Mouse (Mus musculus) gastrocnemius, postnatal 10 days (tissue): ENCODE measurements around the gene Mapkapk2. TPM values are rescaled to one million over a fixed set of nuclear protein-coding genes. Genes with fewer than 3 reads are reported as not detected.
"Not testable (repeated sequence)": the region's sequence is repeated elsewhere in the genome, so short reads cannot be mapped to it uniquely, and the experiment has no call there.

Experiments used
- DNase-seq: peaks from one replicate; pipeline ENCODE4 v3.0.0; 2021; ENCODE audit warnings: mixed read lengths
- long read RNA-seq, 2 experiments: library from polyadenylated mRNA; stranded (forward); transcript quantifications; one replicate each; pipeline ENCODE4 v2.0.0; 2021
- total RNA-seq, 2 experiments: library from RNA; stranded (reverse); gene quantifications; 2 replicates each; pipeline ENCODE4 v1.2.3; 2021

The Mapkapk2 gene
- 100 to 1,000 TPM; 171 to 177 TPM for total RNA-seq
- long read RNA-seq, experiment 1, transcript Mapkapk2-201 (10 exons, 2,854 nt), result major isoform, 430 of 476 reads
- long read RNA-seq, experiment 1, partial matches to known transcripts, result 20 of 476 reads
- long read RNA-seq, experiment 1, other reads (novel, unspliced or antisense), result 26 of 476 reads
- long read RNA-seq, experiment 2, transcript Mapkapk2-201 (10 exons, 2,854 nt), result major isoform, 338 of 376 reads
- long read RNA-seq, experiment 2, partial matches to known transcripts, result 16 of 376 reads
- long read RNA-seq, experiment 2, other reads (novel, unspliced or antisense), result 22 of 376 reads

DNA sequence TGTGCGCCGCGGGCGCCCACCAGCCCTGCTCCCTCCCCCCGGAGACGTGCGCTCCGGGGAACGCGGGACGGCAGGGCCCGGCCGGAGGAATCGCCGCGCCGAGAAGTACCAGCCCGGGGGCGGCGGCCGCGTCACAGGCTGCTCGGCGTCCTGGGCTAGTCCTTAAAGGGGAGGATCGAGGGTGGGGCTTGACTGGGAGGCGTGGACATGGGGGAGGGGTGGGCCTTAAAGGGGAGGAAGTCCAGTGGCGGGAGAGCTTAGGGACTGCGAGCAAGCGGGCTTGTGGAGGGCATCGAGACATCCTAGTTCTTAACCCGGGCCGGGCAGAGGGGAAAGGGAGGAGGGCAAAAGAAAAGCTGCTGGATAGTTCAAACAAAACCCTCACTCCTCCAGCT lies at the start of gene Mapkapk2:
Gene Mapkapk2 (minus strand): TSS at position 127 of the 395 bp plus-strand sequence.
- DNase-seq, result peak; percentile 95

DNA sequence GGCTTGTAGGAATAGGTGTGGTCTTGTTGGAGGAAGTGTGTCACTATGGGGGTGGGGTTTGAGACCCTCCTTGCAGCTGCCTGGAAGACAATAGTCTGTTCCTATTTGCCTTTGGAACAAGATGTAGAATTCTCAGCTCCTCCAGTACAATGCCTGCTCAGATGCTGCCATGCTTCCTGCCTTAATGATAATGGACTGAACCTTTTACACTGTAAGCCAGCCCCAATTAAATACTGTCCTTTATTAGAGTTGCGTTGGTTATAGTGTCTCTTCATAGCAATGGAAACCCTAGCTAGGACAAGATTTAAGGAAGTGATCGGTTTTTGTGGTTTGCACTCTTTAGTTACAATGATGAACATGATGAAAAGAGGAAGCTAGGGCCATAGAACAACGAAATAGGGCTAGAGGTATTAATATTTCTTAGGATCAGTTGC lies 48.6 kb upstream of the Mapkapk2 start:
- DNase-seq, result no peak

DNA sequence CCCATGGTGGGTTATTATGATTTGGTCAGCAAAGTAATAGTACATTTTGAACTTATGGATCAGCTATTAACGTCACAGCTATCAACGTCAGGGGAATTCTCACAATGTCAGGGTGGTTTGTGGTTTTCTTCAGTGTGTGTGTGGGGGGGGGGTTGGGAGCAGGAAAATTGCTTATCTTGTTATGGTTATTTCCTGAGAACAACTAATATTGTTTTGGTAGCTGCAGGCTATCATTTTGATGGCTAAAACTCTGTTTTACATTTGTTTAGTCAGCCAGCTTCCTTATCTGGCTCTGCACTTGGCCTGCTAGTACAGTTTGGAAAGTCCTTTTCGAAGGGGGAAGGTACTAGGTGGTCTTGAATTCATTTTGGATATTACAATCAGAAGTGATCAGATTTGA lies 47.6 kb upstream of the Mapkapk2 start:
- not testable (repeated sequence) for DNase-seq

DNA sequence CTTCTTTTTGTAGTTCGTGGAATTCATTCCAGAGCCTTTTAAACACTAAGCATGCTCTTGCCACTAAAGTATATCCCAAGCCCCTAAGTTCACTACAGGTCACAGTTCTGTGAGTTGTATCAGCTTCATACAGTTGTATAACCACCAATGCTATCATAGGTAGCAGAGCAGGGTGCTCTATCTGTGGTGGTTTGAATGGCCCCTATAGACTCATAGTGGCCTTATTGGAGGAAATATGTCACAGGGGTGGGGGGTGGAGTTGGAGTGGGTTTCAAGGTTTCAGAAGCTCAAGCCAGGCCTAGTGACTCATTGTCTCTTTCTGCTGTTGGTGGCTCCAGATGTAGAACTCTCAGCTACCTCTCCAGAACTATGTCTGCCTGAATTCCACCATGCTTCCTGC lies 44.8 kb upstream of the Mapkapk2 start:
- no peak for DNase-seq

DNA sequence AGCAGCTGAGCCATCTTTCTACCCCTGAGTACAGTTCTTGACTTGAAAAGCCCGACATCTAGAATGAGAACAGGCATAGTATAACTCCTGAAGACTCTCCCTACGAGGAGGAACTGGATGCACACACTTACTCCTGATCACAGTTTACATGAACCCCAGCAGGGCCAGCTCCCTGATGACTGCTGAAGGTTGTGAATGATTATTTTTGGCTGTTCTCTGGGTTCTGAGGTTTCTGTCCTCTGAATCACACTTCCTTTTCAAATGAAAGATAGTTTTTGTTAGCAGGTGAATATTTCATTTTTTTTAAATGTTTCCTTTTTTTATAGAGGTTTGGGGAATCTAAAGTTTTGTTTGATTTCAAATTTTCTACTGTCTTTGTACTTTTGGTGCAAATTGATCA lies 43.8 kb upstream of the Mapkapk2 start:
- DNase-seq, result no peak

DNA sequence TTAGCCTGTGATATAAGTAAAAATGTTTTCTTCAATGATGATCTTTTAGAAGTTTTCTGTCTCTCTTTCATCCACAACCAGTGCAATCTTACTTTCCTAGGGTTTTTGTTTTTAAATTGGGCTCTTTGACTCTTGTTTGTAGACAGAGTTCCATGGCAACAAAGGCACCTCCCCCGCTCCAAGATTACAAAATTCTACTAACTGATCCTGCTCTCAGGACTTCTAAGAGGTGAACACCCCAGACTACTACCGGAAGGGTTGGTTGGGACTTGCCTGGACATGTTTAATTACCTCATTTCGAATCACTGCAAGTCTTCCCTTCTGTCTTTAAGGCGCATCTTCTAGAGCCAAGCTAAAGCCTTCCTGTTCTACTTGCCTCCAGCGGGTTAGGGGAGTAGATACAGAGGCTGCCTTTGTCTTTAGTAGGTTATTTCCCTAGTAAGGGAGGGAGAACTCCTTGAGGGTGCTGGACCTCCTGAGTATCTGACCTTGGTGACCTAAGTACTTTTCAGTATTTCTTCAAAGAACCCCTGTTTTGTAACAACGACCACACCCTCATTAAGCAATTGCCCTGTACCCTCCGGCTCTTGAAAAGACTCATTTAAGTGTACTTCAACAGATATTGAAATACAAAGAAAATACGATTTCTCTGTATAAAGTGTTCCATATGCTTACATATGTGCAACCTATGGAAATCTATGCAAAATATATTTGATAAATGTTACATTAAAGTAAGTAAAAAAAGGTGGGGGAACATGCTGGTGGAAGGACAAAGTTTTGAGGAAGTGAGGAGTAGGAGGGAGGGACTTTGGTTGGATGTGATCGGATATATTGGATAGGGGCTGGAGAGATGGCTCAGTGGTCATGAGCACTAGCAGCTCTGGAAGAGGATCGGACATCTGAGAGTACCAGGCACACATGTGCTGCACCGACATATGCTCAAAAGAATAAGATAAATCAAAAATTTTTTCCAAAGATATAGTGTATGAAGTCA lies 41.8 kb upstream of the Mapkapk2 start:
- no peak for DNase-seq

DNA sequence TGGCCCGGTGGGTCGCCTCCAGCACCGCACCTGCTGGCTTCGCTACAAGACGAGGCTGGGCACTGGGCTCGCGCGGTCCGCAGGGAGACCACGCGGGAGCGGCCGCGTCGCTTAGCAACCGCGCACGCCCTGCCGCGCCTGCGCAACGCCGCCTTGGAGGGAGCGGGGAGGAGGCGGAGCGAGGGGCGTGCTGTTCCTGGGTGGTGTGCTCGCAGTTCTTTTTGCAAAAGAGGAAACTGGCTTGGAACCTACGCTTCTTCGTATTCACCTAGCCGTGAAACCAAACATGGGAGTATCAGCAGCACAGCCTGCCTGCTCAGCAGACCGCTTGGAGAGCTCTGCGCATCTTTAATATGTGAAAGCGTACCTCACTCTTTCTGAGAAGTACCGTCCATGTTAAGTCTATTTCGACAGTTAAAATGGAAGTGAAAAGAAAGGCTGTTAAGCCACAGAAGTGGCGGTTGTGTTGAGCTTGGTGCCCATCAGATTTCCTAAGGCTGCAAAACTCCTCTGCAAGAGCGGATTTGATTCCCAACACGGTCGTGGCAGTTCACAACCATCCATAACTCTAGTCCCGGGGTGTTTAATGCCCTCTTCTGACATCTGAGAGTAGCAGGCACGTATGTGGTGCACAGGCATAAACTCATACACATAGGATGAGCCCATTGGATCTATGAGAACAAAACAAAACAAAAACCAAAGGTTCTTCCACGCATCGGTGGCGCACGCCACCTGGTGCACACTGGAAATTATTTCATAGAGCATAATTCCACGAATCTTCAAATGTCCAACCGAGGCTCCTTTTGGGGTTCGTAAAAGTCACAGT lies 40.8 kb upstream of the Mapkapk2 start, which contains the start of gene Dyrk3:
Gene Dyrk3 (minus strand): TSS at position 150 of the 826 bp plus-strand sequence.
- DNase-seq, result peak; percentile 88

DNA sequence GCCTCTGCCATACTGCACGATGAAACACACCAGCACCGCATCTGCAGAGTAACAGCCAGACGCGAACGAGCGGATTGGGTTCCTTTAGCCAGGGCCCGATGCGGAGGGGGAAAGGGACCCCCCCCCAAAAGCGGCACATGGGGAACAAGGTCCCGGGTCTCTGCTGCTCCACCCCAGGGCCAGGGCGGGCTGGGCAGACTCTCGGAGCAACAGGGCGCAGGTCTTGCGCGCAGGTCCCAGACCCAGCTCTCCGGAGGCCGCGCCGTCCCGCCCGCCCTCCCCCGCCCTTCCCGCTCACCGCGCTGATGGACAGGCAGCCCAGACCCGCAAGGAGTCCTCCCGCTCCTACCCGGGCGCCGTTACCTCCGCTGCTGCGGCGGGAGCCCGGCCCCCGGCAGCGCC lies 40.1 kb upstream of the Mapkapk2 start:
- no peak for DNase-seq

DNA sequence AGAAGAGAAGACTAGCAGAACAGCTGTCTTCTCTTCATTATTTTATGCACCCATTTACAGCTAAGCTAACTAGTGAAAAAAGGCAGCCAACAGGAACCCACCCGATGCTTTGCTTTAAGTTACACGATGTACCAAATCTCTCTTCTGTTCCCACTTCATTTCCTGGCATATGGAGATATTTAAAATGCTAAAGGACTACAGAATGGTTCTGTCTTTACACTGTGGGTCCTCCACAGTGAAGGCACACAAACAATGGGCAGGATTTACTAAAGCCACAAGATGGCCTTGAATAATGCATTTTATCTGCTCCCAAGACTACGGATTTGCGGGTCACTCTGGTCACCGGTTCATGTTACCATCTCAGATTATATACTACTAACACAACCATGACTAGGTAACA lies 39.5 kb upstream of the Mapkapk2 start:
- no peak for DNase-seq

DNA sequence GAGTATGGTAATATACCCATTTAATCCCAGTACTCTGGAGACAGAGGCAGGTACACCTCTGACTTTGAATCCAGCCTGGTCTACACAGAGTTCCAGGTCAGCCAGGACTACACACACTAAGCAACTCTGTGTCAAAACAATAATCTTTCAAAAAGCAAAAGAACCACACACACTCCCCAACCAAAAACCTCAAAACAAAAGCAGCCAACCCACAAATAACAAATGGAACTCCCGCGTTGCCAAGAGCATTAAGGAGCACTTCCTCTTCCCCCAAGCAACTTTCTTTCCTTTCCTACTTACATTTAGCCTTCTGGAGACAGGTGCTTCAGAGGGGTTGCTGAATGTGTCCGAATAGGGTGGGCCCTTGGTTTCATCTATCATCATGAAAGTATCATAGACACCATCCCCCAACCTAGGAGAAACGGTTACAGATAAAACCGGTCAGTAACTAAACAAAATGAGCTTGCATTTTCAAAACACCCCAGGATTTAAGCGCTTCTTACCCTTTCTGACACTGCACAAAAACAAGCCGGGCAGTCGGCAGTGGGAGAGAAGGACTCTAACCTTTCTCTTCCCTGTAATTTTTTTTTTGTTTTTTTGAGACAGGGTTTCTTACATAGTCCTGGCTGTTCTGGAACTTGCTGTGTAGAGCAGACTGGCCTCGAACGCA lies 38.5 kb upstream of the Mapkapk2 start:
- no peak for DNase-seq

DNA sequence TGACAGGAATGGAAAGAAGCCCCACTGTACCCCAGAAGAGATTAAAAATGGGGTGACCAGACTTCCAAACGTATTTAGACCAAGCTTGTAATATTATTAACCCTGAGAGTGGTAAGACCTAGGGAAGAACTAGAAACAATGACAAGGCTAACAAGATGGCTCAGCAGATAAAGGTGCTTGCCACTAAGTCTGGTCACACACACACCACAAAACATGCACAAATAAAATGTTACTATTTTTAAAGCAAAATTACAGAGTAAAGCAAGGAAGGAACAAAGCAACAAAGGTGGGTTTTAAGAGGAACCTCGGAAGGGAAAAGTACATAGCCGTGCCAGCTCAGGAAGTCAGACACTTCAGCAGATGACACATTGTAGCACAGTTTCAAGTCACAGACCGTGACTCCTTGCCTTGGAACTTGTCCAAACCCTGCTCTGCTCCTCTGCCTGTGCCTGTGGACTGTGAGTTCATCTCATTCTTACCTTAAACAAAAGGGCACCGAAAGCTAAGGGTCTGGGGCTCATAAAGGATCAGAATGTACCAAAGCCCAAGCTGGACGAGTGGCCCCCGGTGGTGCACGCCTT lies 37.4 kb upstream of the Mapkapk2 start:
- DNase-seq, result no peak

DNA sequence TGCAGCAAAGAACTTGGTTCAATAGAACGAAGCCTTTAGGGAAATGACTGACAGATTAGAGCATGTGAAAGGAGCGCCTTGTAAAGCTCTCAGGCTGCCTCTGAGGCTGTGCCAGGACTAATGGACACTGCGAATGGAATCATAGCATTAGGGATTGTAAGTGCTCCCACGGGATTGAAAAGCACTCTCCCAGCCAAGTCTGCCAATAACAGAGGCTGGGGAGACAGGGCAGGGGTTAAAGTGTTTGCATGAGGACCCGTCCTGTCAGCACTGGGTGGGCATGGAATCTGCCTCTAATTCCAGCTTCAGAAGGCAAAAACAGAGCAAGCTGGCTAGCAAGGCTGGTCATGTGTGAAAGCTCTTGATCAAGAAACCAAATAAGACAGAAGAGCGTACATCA lies 36.6 kb upstream of the Mapkapk2 start:
- DNase-seq, result no peak

DNA sequence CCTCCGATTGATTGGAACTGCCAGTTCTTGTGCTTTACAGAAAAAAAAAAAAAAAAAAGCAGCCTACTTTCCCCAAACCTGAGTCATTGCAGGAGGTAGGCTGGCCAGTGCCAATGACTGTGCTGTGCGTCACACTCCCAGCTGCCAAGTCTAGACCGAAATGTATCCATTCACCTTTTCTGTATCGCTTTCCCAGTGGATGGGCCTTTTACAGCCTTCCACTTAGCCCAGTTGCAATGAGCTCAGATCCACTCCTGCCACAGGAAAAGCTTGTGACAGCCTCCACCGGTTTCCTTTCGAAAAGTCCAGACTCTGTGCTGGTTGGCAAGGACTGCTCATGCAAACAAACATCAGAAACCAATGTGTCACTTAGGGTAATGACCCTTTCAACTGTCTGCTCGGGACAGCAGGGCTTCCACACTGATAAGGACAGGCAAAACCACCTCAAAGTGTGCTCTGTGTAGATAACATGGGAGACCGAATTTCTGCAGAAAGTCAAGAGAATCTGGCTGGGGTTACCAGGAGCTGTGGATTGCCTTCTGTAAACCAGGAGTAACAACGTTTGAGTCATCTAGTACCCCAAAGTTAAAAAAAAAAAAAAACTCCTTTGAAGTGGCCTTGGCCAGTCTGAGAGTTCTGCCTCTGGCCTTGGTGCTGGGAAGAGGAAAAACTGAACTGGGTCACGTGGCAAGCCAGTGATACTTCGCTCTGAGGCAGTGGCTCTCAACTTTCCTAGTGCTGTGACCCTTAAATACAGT lies 28.5 kb upstream of the Mapkapk2 start:
- no peak for DNase-seq

DNA sequence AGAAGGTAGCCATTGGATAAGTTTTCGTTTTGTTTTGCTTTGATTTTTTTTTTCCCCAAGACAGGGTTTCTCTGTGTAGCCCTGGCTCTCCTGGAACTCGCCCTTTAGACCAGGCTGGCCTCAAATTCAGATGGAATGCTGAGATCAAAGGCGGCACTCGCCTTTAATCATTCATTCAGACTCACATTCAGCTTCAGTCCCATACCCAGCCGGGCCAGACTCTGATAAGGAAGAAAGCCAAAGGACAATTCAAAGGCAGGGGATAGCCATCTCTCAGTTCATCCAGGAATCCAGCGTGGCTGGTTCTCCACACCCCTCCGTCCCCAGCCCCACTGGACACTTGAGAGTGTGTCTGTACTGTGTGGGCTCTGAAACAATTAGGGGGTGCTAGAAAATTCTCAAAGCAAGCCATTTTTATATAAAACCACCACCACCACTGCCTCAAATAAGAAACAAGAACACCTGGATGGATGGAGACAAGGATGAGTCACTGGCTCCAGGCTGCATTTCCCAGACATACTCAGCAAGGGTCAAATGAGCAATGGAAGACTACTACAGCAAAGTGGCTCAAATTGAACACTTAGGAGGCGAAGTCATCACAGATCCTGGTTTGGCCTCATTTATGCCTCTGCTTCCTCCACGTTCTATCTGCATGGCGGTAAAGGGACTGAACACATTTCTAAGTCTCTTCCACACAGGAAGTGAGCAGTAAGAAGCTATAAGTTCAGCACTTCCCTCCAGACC lies 26.1 kb upstream of the Mapkapk2 start:
- DNase-seq, result no peak

DNA sequence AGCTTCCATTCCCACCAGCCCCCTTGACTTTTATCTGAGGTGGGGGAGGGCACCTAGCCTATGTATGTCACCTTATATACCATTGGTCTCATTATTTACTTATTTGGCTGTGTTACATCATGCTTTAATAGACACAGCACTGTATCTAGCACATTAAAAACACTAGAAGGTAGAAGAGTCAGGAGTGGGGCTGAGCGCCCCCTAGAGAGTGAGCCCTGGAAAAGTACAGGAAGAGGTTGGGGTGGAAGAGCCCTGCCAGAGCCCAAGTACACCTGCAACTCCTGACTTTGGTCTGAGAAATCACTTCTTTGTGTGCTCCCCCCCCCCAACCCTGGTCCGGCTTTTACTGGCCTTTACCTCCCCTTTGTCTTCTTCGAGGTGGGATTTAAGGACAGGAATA lies 24.4 kb upstream of the Mapkapk2 start:
- DNase-seq, result no peak

DNA sequence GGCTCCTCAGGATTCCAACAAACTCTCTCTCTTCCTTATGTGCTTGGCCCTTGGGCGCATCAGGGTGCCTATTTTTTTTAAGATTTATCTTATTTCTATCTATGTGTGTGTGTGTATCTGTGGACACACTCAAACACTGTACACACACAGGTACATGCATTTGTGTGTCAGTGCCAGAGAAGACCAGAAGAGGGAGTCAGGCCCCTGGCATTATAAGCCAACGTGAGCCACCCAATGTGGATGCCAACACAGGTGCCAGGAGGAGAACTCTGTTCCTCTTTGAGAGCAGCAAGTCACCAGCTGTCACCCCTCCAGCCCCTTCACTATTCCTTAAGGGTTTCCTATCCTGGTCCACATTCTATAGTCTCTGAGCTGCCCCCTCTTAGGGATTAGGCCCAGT lies 21.4 kb upstream of the Mapkapk2 start:
- DNase-seq, result no peak

DNA sequence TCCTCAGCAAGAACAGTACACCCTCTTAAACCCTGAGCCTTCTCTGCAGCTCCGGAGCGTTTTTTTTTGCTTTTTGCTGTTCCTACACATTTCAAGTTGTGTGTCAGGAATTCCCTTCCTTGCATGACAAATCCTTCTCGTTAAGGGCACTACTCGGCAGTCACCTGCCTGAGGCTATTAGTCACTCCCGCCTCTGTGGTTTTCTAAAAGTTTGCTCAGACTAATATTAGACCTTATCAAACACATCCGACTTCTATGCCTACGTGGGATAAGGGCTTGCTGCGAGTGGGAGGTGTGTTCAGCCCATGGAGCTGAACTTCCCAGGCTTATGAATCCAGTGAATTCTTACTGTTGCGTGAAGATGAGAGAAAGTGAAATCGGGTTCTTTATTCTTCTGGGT lies 20.9 kb upstream of the Mapkapk2 start:
- no peak for DNase-seq

DNA sequence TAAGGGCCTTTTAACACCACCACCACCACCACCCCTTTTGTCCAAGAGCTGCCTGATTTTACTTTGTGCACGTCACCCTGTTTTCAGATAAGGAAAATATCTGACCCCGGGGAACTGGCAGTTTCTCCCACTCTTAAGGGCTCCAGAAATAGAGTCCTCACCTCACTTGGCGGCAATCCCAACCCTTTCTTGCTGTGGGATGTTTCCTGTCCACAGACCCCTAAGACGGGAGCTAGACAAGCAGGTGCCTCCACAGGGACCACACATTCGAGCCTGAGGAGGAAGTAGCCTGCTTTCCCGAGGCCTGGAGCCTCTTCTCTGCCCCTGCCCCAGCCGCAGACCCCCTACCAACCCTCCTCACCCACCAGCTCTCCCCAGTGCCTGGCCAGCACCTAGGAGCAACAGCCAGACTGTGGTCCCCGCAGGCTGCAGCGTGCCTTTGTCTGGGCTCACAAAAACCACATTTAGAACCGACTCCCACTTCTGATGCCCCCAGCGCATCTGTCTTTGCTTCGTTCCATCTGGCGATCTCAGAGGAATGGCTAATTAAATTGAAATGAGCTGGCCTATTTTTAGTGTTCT lies 18.9 kb upstream of the Mapkapk2 start:
- no peak for DNase-seq

DNA sequence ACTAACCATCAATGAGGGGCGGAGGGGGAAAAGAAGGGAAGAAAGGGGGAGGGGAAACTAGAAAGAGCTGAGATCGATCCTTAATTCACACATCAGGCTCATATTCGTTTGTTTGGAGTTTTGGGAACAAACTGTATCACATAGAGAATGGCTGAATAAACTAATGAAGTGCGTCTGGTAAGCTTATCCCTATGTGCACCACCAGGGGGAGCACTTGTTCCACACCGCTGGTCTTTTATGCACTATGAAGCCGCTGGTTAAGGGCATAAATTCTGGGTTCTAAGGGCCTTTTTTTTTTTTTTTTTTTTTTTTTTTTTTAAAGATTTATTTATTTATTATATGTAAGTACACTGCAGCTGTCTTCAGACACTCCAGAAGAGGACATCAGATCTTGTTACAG lies 18.3 kb upstream of the Mapkapk2 start:
- DNase-seq, result peak; percentile 69
